Mouse (Mus musculus): Measurements from ENCODE around the gene Gm8797.
"Not testable (repeated sequence)": the region's sequence is repeated elsewhere in the genome, so short reads cannot be mapped to it uniquely, and the experiment has no call there.

The Gm8797 gene

GRCm38 (mm10) chr3:5750506-5750905 lies at the start of gene Gm8797:
Gene Gm8797 (plus strand): TSS chr3:5750806.
- DNase-seq: not testable (repeated sequence)

GRCm38 (mm10) chr3:5714481-5714880 lies 36.1 kb upstream of the Gm8797 start:
- no peak for DNase-seq

GRCm38 (mm10) chr3:5732931-5733330 lies 17.7 kb upstream of the Gm8797 start:
- DNase-seq: no peak

- peak; percentile 7 to 8 for DNase-seq
These were observed 4.3 kb downstream of the Gm8797 start for GRCm38 (mm10) chr3:5754763-5755478.

- no peak for DNase-seq
These were observed 15.7 kb downstream of the Gm8797 start for GRCm38 (mm10) chr3:5766256-5766655.

GRCm38 (mm10) chr3:5776894-5777293 lies 26.3 kb downstream of the Gm8797 start:
- no peak for DNase-seq

All from cerebellum, adult 18-20 months (tissue).